Mouse (Mus musculus): Measurements from ENCODE around the gene Dgcr8. TPM values are rescaled to one million over a fixed set of nuclear protein-coding genes. Genes with fewer than 3 reads are reported as not detected.

Gene Dgcr8
- total RNA-seq, 2 experiments from 2014 or later, result 12.1 to 13.0 TPM

DNA sequence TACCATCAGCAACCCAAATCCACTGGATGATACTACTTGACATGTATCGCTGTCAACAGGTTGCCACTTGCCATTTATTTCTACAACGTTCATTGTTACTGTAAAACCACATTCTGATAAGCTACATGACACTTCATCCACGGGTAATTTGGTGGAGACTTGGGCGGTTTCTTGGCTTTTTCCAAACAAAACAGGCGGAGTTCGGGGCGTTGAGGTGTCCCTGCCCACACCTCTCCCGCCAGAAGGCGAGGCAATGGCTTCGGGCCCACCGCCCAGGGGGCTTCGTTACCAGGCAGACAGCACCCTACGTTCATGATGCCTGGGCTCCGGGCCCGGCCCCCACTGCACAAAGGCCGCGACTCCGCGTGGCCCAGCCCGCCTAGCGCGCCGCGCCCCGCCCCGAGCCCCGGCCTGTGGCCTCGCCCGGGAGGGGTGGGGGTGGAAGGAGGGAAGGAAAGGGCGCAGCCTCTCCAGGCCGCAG lies 425 bp downstream of the Dgcr8 start:
- H3K27ac ChIP-seq, result peak overlapping the region; percentile 89
- peak; percentile 89 for DNase-seq
- no peak for TF ChIP-seq CTCF (IDR thresholded peaks at IDR 0.05)
- peak overlapping the region; percentile 83 for H3K4me3 ChIP-seq
- intact Hi-C loops (cut with DNase I), result loop anchor here (5.0 kb wide), 1 partner anchor 41 kb away; the partner anchor contains the start of genes Ranbp1 and Trmt2a

DNA sequence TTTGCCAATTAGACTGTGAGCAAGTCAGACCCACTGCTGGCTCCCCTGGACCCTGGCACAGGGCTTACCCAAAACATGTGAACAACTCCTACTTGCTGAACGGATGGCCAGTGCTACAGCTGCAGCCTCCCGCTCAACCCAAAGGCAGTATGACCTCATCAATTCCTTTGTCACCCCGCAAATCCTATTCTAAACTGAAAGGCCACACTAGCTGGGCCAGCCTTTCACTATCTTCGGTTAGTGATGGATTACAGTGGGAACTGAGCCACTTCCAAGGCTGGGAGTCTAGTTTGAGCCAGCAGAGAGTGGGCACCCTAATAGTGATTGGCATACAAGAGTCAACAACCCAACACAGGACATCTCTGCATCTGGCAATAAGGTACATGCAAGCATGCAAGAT lies 880 bp downstream of the Dgcr8 start:
- Histone ChIP-seq H3K4me3 (peak overlapping the region; percentile 83), H3K27ac (peak overlapping the region; percentile 89)
- intact Hi-C loops (cut with DNase I), result loop anchor here (5.0 kb wide), 1 partner anchor 41 kb away; the partner anchor contains the start of genes Ranbp1 and Trmt2a
- DNase-seq, result no peak
- TF ChIP-seq CTCF (IDR thresholded peaks at IDR 0.05), result no peak

DNA sequence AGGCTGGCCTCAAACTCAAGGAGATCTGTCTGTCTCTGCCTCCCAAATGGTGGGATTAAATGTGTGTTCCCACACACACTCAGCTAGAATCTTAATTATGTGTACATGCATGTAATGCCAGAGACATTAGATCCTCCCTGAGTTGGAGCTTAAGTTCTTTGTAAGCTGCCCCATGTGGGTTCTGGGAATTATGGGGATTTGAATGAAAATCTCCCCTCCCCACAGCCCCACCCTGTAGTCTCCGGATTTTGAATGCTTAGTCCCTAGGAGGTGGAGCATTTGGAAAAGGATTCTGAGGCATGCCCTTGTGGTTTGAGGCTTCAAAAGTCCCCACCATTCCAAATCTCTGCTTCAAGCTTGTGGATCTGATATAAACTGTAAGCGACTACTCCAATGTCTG lies 13.9 kb downstream of the Dgcr8 start:
- intact Hi-C loops (cut with DNase I), result no loop called here
- Histone ChIP-seq H3K4me3 (no peak overlapping the region), H3K27ac (no peak overlapping the region)
- TF ChIP-seq CTCF (IDR thresholded peaks at IDR 0.05), result no peak
- DNase-seq, result no peak

DNA sequence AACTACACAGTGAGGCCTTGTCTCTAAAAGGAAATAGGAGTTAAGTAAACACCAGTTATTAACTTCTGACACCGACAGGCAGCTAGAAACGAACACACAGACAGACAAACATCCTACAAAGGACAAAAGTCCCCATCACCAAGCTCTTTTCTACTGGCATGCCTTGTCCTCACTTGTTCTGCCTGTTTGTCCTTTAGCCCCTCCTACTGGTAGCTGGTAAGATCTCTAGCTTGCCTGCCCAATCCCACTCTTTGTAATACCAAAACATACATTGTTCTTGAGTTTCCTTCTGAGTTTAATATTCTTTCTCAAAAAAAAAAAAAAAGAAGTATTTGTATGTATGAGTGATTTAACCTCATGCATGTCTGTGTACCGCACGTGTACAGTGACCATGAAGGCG lies 20.9 kb downstream of the Dgcr8 start:
- H3K4me3 ChIP-seq, result no peak overlapping the region
- DNase-seq, result no peak
- intact Hi-C loops (cut with DNase I), result no loop called here
- TF ChIP-seq CTCF (IDR thresholded peaks at IDR 0.05), result peak; percentile 40; the same call in 1 of the 2 replicates
- no peak overlapping the region for H3K27ac ChIP-seq

DNA sequence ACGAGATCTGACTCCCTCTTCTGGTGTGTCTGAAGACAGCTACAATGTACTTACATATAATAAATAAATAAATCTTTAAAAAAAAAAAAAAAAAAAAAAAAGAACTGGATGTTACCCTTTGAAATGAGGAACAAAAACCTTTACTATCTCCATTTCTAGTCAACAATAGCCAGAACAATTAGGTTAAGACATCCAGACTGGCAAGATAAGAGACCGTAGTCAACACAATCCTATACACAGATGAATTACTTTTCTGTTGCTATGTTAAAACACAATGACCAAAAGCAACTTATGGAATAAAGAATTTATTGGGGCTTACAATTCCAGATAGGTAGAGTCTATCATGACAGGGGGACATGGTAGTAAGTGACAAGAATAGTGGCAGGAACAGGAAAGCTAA lies 24.0 kb downstream of the Dgcr8 start:
- intact Hi-C loops (cut with DNase I), result no loop called here
- no peak for TF ChIP-seq CTCF (IDR thresholded peaks at IDR 0.05)
- Histone ChIP-seq H3K4me3 (no peak overlapping the region), H3K27ac (no peak overlapping the region)
- DNase-seq, result no peak

DNA sequence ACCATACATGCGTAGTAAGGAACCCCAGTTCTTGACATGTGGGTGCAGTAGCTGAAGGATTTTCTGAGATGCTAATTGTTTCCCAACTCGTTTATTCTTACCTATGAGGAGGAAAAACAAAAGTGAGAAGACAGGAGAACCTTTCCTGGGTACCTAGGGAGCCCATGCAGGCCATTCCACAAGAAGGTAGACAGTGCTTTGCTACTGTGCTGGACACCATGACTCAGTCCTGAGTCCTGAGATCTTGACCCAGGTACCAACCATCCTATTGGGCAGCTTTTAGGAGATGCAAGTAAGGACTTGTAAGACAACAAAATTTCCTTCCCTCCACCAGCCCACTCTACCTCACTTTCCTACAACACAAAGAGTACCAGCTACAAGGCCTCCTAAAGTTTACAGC lies 30.8 kb downstream of the Dgcr8 start, which contains the start of gene Gm49776:
Gene Gm49776 (minus strand): TSS at position 101 of the 400 bp plus-strand sequence.
- no peak for DNase-seq
- intact Hi-C loops (cut with DNase I), result no loop called here
- Histone ChIP-seq H3K27ac (no peak within 1 kb of the TSS), H3K4me3 (no peak within 1 kb of the TSS)
- no peak for TF ChIP-seq CTCF (IDR thresholded peaks at IDR 0.05)

DNA sequence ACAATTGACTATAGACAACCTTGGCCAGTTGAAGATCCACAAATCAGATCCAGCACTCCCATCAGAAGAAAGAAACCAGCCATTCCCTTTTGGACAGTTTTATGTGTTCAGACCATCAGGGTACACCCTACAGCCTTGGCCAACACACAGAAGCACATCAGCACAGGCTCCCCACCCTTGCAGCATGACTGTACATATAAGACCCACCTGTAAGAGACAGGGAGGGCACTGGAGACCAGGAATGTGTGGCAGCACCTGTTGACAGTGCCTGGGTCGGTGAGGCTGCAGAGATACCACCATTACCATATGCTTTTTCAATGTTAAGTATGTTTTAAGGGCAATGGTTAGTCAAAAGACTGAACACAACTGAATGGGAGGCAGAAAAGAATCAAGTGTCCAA lies 35.2 kb downstream of the Dgcr8 start:
- H3K4me3 ChIP-seq, result no peak overlapping the region
- no peak for TF ChIP-seq CTCF (IDR thresholded peaks at IDR 0.05)
- intact Hi-C loops (cut with DNase I), result no loop called here
- no peak for DNase-seq
- no peak overlapping the region for H3K27ac ChIP-seq

DNA sequence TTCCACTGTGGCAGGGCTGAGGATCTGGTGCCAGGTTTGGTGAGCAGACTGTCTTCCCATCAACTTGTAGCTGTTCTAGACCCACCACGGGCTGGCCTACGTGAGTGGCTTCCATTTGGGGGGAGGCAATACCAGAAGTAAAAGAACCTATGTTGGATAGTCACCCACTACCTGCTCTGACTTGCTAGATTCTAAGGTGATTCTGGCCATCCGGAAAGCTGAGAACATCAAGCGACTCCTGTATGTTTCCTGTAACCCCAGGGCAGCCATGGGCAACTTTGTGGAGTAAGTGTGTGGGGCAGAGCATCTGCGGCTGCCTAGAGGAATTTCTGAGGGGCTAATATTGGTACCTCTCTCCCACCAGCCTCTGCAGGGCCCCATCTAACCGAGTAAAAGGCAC lies 36.3 kb downstream of the Dgcr8 start:
- intact Hi-C loops (cut with DNase I), result no loop called here
- Histone ChIP-seq H3K4me3 (no peak overlapping the region), H3K27ac (no peak overlapping the region)
- TF ChIP-seq CTCF (IDR thresholded peaks at IDR 0.05), result no peak
- DNase-seq, result no peak

DNA sequence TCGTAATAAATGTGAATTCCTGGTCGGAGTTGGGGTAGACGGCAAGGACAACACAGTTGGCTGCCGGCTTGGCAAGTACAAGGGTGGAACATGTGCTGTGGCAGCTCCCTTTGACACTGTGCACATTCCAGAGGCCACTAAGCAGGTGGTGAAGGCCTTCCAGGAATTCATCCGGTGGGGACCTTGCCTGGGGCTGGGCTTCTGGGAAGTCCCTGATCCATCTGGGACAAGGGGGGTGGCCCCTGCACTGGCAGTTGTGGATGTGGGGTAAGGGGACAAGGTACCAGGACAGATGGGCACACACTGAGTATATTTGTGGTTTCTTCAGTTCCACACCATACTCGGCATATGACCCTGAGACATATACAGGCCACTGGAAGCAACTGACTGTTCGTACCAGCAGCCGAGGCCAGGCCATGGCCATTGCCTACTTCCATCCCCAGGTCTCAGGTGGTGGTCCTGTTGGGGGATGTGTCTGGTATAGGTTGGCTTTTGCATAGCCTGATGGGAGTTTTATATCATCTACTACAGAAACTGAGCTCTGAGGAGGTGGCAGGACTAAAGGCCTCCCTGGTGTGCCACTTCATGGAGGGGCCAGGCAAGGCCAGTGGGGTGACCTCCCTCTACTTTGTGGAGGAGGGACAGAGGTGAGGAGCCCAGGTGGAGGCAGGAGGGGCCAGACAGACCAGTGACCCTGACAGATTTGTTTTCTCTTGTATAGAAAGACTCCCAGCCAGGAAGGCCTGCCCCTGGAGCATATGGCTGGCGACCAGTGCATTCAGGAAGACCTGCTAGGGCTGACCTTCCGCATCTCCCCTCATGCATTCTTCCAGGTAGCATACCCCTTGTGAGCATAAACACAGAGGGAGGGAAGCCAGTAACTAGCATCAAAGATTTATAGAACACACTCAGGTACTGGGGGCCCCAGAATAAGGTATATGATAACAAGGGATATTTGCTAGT lies 37.9 kb downstream of the Dgcr8 start:
- no peak for TF ChIP-seq CTCF (IDR thresholded peaks at IDR 0.05)
- DNase-seq, result no peak
- intact Hi-C loops (cut with DNase I), result no loop called here
- peak overlapping the region; percentile 7; the same call in 1 of the 2 replicates for H3K4me3 ChIP-seq
- no peak overlapping the region for H3K27ac ChIP-seq

DNA sequence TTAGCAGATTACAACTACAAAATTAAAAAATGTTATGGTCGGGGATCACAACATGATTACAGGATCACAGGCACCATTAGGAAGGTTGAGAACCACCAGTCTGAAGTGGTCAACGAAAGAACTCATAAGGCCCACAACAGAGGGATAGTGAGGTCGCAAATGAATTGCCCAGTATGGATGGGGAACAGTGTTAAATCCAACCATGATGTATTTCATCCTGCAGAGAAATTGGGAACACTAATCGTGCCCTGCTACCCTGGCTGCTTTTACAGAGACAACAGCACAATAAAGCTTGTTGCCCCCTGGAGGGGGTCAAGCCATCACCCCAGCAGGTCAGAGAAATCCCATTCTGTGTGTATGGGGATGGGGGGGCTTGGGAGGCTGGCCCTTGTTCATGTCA lies 38.8 kb downstream of the Dgcr8 start:
- intact Hi-C loops (cut with DNase I), result no loop called here
- Histone ChIP-seq H3K4me3 (peak overlapping the region; percentile 93), H3K27ac (no peak overlapping the region)
- DNase-seq, result no peak
- no peak for TF ChIP-seq CTCF (IDR thresholded peaks at IDR 0.05)

DNA sequence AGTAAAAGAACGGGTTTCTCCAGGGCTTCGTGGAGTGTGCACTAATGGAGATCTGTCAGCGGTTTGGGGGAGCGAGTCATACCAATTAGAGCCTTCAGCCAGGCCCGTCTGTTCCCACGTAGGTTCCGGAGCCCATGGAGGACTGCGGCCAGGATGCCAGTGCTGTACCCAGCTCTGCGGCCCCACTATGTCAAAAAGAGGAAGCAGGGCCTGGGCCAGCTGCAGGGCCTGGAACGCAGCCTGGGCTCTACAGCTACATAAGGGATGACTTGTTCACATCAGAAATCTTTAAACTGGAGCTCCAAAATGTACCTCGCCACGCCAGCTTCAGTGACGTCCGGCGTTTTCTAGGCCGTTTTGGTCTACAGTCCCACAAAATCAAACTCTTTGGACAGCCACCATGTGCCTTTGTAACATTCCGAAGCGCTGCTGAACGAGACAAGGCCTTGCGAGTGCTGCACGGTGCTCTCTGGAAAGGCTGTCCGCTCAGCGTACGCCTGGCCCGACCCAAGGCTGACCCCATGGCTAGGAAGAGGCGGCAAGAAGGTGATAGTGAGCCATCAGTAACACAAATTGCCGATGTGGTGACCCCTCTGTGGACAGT lies 39.6 kb downstream of the Dgcr8 start:
- intact Hi-C loops (cut with DNase I), result loop anchor here (5.0 kb wide), 1 partner anchor 38 kb away; the partner anchor contains the start of gene Dgcr8
- DNase-seq, result peak; percentile 60
- TF ChIP-seq CTCF (IDR thresholded peaks at IDR 0.05), result no peak
- peak overlapping the region; percentile 93 for H3K4me3 ChIP-seq
- peak overlapping the region; percentile 97 for H3K27ac ChIP-seq

DNA sequence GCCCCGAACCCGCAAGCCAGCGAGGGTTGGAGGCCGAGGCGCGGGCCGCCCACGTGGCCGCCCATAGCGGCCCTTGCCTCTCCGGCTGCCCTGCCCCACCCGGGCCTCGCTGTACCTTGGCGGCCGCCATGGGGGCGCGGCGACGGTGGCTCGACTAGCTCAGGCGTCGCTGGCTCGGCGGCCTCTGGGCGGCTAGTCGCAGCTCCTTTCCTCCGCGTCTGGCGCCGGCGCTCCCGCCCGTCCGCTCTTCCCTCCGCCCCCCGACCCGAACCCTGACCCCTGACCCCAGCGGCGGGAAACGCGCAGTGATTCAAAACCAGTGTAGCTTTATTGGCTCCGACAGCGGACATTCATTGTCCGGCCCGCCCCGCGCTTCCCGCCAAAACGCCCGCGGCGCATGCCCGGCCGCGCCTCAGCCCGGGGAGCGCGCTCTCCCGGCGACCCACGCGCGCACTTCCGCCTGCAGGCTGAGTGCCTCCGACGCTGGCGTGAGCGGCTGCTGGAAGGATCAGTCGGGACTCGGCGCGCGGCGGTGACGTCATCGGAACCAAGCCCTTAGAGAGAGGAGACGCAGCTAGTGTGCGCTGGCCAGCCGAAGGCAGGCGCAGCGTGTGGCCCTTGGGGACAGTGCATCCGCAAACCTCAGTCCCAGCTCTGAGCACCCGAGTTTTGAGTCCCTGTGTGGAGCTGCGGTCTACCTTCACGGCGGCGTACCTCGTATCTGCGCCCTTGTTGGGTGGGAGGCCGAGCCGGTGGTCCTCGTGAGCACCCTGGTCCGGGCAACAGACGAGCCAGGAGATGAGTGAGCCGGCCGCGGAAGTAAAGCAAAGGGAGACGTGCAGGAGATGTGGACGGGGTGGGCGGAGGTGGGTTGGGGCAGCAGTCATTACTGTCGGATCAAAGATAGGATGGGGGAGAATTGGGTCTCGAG lies 40.3 kb downstream of the Dgcr8 start, which contains the start of the genes Trmt2a and Ranbp1:
Gene Trmt2a (plus strand): TSS at position 247 of the 931 bp plus-strand sequence.
Gene Ranbp1 (minus strand): TSS at position 300 of the 931 bp plus-strand sequence.
- intact Hi-C loops (cut with DNase I), result loop anchor here (5.0 kb wide), 1 partner anchor 39 kb away; the partner anchor contains the start of gene Dgcr8
- TF ChIP-seq CTCF (IDR thresholded peaks at IDR 0.05), result no peak
- H3K27ac ChIP-seq, result peak within 1 kb of the TSS; percentile 97
- peak within 1 kb of the TSS; percentile 93 for H3K4me3 ChIP-seq
- DNase-seq, result peak; percentile 100

Data from gastrocnemius, adult 2 months (tissue).